Mouse (Mus musculus): ENCODE data around the gene Olfr519.

- TF ChIP-seq POLR2A (IDR thresholded peaks at IDR 0.05; ENCODE audit: insufficient read depth, low read depth, low read length) (no peak), CTCF (IDR thresholded peaks at IDR 0.05; ENCODE audit: insufficient read depth, low read depth, low read length) (no peak)
These were observed 43.8 kb downstream of the Olfr519 start, which contains the start of gene Olfr516 for GRCm38 (mm10) chr7:108850429-108850828.

Data from olfactory bulb, adult 2 months (tissue).